Mouse (Mus musculus): Measurements from ENCODE around the gene Nrros.

DNA sequence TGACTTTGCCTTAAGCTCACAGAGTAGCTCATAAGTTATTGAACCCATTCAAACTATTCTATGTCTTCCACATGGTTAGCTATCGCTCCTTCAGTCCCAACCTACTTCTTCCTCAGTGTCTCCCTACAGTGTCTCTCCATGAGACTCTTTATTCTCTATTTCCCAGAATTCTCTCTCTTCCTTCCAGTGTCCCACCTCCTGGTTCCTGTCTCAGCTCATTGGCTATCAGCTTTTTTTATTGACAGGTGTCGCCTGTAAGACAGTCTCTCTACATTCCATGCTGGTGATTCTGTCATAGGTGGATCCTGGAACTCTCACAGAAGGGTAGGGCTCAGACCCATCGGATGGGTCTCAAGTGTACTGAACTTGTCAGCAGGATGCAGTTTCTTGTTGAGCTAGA, 40.0 kb downstream of the Nrros start:
- no peak for TF ChIP-seq CTCF (IDR thresholded peaks at IDR 0.05)
- no peak for TF ChIP-seq POLR2A (IDR thresholded peaks at IDR 0.05; ENCODE audit: insufficient read depth, low read depth, low read length)
- no peak for TF ChIP-seq EP300 (IDR thresholded peaks at IDR 0.05; ENCODE audit: insufficient read depth, low read depth, low read length)
